Mouse (Mus musculus): ENCODE measurements around the gene Efcab6.

DNA sequence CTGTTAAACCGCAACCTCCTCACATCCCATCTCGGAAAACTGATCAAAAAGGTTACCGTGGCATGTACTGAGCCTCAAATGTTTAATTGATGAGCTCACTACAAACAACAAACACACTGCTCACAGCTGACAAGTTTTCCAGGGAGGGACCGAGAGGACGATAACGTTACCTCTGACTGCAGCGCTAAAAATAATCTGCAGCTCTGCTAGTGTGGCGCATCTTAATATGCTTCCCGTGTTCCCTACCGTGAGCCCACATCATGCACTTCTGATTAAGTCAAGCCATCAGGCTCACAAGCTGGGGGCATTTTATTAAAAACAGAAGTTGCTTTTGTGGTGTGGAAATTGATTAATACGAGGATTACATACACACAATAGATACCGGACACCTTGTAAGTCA is 97.4 kb downstream of the Efcab6 start:
- TF ChIP-seq CTCF (IDR thresholded peaks at IDR 0.05; ENCODE audit: control insufficient read depth, insufficient read depth, insufficient replicate concordance, low read depth, low read length), result no peak
- no peak for TF ChIP-seq POLR2A (IDR thresholded peaks at IDR 0.05; ENCODE audit: control insufficient read depth, low read depth, low read length)
